Mouse (Mus musculus) hindbrain, embryonic 12.5 days (tissue): ENCODE results near the gene Rerg. TPM values are rescaled to one million over a fixed set of nuclear protein-coding genes. Genes with fewer than 3 reads are reported as not detected.

Source experiments
- ATAC-seq: fragments of 200-750 bp; cut with Nextera tagmentation; 2 replicates; pipeline ENCODE4 v1.8.0; 2017; ENCODE audit warnings: moderate TSS enrichment; ENCODE audit not compliant: low FRiP score
- H3K27ac ChIP-seq: fragments of 300-500 bp; sonication (generic); 2 replicates; pipeline ENCODE4 v1.5.1; 2016; ENCODE audit warnings: mild to moderate bottlenecking
- H3K27me3 ChIP-seq: fragments of 300-500 bp; sonication (generic); 2 replicates; pipeline ENCODE4 v1.6.1; 2016; ENCODE audit warnings: mild to moderate bottlenecking
- H3K36me3 ChIP-seq: fragments of 300-500 bp; sonication (generic); 2 replicates; pipeline ENCODE4 v1.6.1; 2016; ENCODE audit warnings: mild to moderate bottlenecking
- H3K4me1 ChIP-seq: fragments of 300-500 bp; sonication (generic); 2 replicates; pipeline ENCODE4 v1.6.1; 2016
- H3K4me2 ChIP-seq: fragments of 300-500 bp; sonication (generic); replicated peaks from 2 replicates; pipeline ENCODE4 v1.6.1; 2016; ENCODE audit warnings: mild to moderate bottlenecking
- H3K4me3 ChIP-seq: fragments of 300-500 bp; sonication (generic); 2 replicates; pipeline ENCODE4 v1.5.1; 2016; ENCODE audit warnings: mild to moderate bottlenecking
- H3K9ac ChIP-seq: fragments of 300-500 bp; sonication (generic); 2 replicates; pipeline ENCODE4 v1.6.1; 2016; ENCODE audit warnings: mild to moderate bottlenecking, moderate library complexity
- H3K9me3 ChIP-seq: fragments of 300-500 bp; sonication (generic); replicated peaks from 2 replicates; pipeline ENCODE4 v1.6.1; 2016; ENCODE audit warnings: mild to moderate bottlenecking
- WGBS: fragments of 180-500 bp; shearing (Covaris S2); methylation state at CpG from one replicate; pipeline ENCODE4 v1.1.7; 2016; 5-methylcytosine and 5-hydroxymethylcytosine counted together
- polyA plus RNA-seq: library from polyadenylated mRNA; unstranded; fragments of >200 nt; fragmentation: Nextera tagmentation; extraction: Ambion mirVana; gene quantifications from 2 replicates; pipeline ENCODE4 v1.2.1, GENCODE M21; 2016

Rerg gene
- polyA plus RNA-seq, 1 experiment from 2014 or later: 3.0 TPM

- Histone ChIP-seq H3K4me3 (0 out of 2 replicates have a peak overlapping the region, but pooled peaks have one; percentile 13), H3K9ac (no peak overlapping the region), H3K9me3 (no peaks in the 10 kb centered on the region), H3K4me2 (peak overlapping the region; percentile 36), H3K4me1 (peaks cover 21% of the 10 kb centered on the region), H3K27me3 (no peaks in the 10 kb centered on the region), H3K27ac (no peak overlapping the region), H3K36me3 (no peaks in the 10 kb centered on the region)
- ATAC-seq: peak; percentile 46; the same call in 1 of the 2 replicates
- WGBS: 0% methylated on average over 4 of the region's 11 CpGs
These were observed 27.5 kb downstream of the Rerg start for GRCm38 (mm10) chr6:137142796-137143195.

- Histone ChIP-seq H3K4me2 (no peak overlapping the region), H3K27ac (no peak overlapping the region), H3K36me3 (no peaks in the 10 kb centered on the region), H3K9ac (no peak overlapping the region), H3K27me3 (no peaks in the 10 kb centered on the region), H3K4me3 (no peak overlapping the region), H3K4me1 (peaks cover 23% of the 10 kb centered on the region), H3K9me3 (no peaks in the 10 kb centered on the region)
- WGBS: 61% methylated on average over 5 of the region's 5 CpGs
- no peak for ATAC-seq
These were observed 29.0 kb downstream of the Rerg start for GRCm38 (mm10) chr6:137141247-137141820.

DNA sequence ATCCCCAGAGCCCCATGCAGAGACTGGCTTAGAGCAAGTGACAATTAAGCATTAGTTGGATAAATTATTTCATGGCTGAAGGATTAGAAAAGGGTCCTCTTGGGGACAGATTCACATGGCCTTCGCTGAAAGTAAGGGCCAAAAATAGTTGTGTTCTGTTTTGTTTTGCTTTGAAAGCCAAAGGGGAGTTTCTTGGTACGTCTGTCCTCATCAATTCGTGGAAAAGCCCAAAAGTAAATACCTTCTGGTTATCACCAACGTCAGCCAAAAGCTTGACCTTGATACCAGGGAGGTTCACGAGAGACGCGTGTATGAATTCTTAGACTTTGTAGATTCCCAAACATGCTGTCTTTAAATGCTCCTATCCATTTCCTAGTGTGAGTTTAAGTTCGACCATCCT lies 31.5 kb downstream of the Rerg start:
- Histone ChIP-seq H3K36me3 (no peaks in the 10 kb centered on the region), H3K4me1 (peaks cover 36% of the 10 kb centered on the region), H3K9me3 (no peaks in the 10 kb centered on the region), H3K9ac (no peak overlapping the region), H3K4me2 (no peak overlapping the region), H3K27ac (no peak overlapping the region), H3K4me3 (no peak overlapping the region), H3K27me3 (no peaks in the 10 kb centered on the region)
- 79% methylated on average over 8 of the region's 8 CpGs for WGBS
- ATAC-seq: no peak

DNA sequence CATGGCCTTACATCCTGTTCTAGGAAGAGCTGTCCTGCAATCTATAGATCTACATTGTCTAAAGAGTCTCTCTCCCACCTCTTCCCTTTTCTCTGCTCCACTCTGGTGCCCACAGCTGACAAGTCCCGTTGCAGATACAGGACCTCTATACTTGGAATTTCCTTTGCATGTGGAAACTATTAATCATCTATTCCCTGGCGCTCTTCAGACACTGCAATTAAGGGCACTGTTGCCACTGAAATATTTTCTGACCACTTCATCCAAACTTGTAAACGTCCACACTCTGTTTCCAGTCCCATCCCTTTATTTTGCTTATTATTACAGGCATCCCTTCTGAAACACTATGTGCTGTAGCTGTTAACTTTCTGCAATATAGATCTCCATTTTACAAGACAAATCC lies 31.9 kb downstream of the Rerg start:
- Histone ChIP-seq H3K27ac (no peak overlapping the region), H3K9me3 (no peaks in the 10 kb centered on the region), H3K4me2 (no peak overlapping the region), H3K4me1 (peaks cover 36% of the 10 kb centered on the region), H3K9ac (no peak overlapping the region), H3K4me3 (no peak overlapping the region), H3K36me3 (no peaks in the 10 kb centered on the region), H3K27me3 (no peaks in the 10 kb centered on the region)
- WGBS: 55% methylated on average over 3 of the region's 3 CpGs
- no peak for ATAC-seq

GRCm38 (mm10) chr6:137136401-137136800 lies 33.9 kb downstream of the Rerg start:
- H3K4me2 ChIP-seq: peak overlapping the region; percentile 14; the same call in 1 of the 2 replicates
- no peaks in the 10 kb centered on the region for H3K27me3 ChIP-seq
- peaks cover 24% of the 10 kb centered on the region for H3K4me1 ChIP-seq
- no peak overlapping the region for H3K9ac ChIP-seq
- peak overlapping the region; percentile 55; the same call in 1 of the 2 replicates for H3K27ac ChIP-seq
- H3K36me3 ChIP-seq: no peaks in the 10 kb centered on the region
- H3K9me3 ChIP-seq: no peaks in the 10 kb centered on the region
- WGBS: 83% methylated on average over 4 of the region's 4 CpGs
- H3K4me3 ChIP-seq: no peak overlapping the region
- no peak for ATAC-seq

DNA sequence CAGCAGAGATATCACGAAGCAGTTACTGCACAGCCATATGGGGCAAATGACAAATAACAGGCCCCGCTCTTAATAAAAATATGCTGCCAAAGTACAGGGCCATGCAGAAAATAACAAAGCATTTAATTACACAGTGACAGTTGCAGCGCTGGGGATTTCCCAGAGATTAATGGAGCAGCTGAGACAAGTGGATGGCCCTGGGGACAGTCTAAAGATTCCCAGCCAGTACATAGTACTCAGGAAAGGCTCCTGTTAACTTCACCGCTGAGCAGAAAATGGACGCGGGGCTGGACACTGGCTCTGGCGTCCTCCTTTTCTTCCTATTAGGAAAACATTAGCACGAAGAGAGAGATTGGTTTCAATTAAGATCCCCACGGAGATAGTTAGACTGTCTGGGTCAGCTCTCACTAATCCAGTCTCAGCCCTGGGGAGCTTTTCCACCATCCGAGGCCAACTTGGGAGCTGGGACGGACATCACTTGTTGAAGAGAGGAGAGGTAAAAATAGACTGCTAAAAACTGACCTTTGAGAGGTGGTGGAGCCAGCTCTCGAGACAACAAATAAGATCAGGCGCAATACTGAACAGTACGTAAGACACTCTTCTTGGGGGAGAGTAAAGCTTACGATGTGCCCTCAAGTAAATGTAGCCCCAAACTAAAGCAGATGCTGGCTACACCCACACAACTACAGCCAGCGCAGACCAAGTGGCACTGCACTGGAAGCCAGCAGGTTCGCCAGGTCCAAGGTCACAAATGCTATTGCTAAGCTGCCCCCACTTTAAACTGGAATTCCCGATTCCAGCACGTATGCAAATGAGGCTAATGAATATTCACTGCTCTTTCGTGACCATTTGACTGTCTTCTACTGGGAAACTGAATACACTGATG lies 34.5 kb downstream of the Rerg start:
- peak; percentile 85 for ATAC-seq
- Histone ChIP-seq H3K27me3 (no peaks in the 10 kb centered on the region), H3K36me3 (no peaks in the 10 kb centered on the region), H3K9me3 (no peaks in the 10 kb centered on the region), H3K4me2 (peak overlapping the region; percentile 14), H3K9ac (no peak overlapping the region), H3K27ac (peak overlapping the region; percentile 55), H3K4me3 (no peak overlapping the region), H3K4me1 (peaks cover 18% of the 10 kb centered on the region)
- WGBS: 38% methylated on average over 20 of the region's 20 CpGs

DNA sequence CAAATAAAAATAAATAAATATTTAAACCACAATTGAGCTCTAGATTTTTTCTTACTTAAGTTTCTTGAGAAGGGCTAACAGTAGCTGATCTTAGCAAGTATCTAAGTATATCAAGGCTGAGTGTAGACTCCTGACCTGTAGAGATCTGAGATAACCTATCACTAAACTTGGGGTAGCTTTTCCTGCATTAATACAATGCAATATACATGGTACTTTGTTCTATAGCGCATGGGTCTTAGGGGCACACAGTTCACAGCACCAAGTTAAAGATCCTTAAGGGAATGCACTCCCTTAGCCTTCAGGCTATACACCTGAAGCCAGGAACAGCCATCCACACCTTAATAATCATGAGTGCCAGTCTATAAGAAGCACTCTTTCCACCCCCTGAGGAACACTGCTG lies 38.5 kb downstream of the Rerg start:
- no peak for ATAC-seq
- H3K9ac ChIP-seq: no peak overlapping the region
- peaks cover 22% of the 10 kb centered on the region for H3K4me1 ChIP-seq
- H3K9me3 ChIP-seq: no peaks in the 10 kb centered on the region
- WGBS: 84% methylated on average over 1 of the region's 1 CpGs
- H3K4me2 ChIP-seq: no peak overlapping the region
- no peaks in the 10 kb centered on the region for H3K27me3 ChIP-seq
- H3K27ac ChIP-seq: no peak overlapping the region
- no peaks in the 10 kb centered on the region for H3K36me3 ChIP-seq
- H3K4me3 ChIP-seq: no peak overlapping the region

GRCm38 (mm10) chr6:137131349-137131748 lies 38.9 kb downstream of the Rerg start:
- Histone ChIP-seq H3K36me3 (no peaks in the 10 kb centered on the region), H3K27ac (no peak overlapping the region), H3K4me2 (no peak overlapping the region), H3K27me3 (no peaks in the 10 kb centered on the region), H3K9ac (no peak overlapping the region), H3K9me3 (no peaks in the 10 kb centered on the region), H3K4me1 (peaks cover 24% of the 10 kb centered on the region), H3K4me3 (no peak overlapping the region)
- no peak for ATAC-seq
- WGBS: 52% methylated on average over 6 of the region's 6 CpGs

GRCm38 (mm10) chr6:137126861-137127260 lies 43.4 kb downstream of the Rerg start:
- no peak overlapping the region for H3K27ac ChIP-seq
- WGBS: 56% methylated on average over 5 of the region's 5 CpGs

GRCm38 (mm10) chr6:137126224-137126623 lies 44.1 kb downstream of the Rerg start:
- no peaks in the 10 kb centered on the region for H3K36me3 ChIP-seq
- H3K27me3 ChIP-seq: no peaks in the 10 kb centered on the region
- H3K9ac ChIP-seq: no peak overlapping the region
- 49% methylated on average over 2 of the region's 2 CpGs for WGBS
- no peak for ATAC-seq
- H3K9me3 ChIP-seq: no peaks in the 10 kb centered on the region
- peaks cover 14% of the 10 kb centered on the region for H3K4me1 ChIP-seq
- no peak overlapping the region for H3K4me2 ChIP-seq
- no peak overlapping the region for H3K4me3 ChIP-seq
- H3K27ac ChIP-seq: no peak overlapping the region

More at GRCm38 (mm10) chr6:137126861-137127260, 43.4 kb downstream of the Rerg start:
- Histone ChIP-seq H3K4me2 (no peak overlapping the region), H3K27me3 (no peaks in the 10 kb centered on the region), H3K4me1 (peaks cover 14% of the 10 kb centered on the region), H3K9me3 (no peaks in the 10 kb centered on the region), H3K4me3 (no peak overlapping the region), H3K36me3 (no peaks in the 10 kb centered on the region), H3K9ac (no peak overlapping the region)
- no peak for ATAC-seq

GRCm38 (mm10) chr6:137125433-137125832 lies 44.9 kb downstream of the Rerg start:
- no peak for ATAC-seq
- Histone ChIP-seq H3K4me2 (no peak overlapping the region), H3K4me3 (no peak overlapping the region), H3K9ac (no peak overlapping the region), H3K36me3 (no peaks in the 10 kb centered on the region), H3K27me3 (no peaks in the 10 kb centered on the region), H3K9me3 (no peaks in the 10 kb centered on the region), H3K27ac (no peak overlapping the region), H3K4me1 (peaks cover 14% of the 10 kb centered on the region)
- 83% methylated on average over 9 of the region's 9 CpGs for WGBS

DNA sequence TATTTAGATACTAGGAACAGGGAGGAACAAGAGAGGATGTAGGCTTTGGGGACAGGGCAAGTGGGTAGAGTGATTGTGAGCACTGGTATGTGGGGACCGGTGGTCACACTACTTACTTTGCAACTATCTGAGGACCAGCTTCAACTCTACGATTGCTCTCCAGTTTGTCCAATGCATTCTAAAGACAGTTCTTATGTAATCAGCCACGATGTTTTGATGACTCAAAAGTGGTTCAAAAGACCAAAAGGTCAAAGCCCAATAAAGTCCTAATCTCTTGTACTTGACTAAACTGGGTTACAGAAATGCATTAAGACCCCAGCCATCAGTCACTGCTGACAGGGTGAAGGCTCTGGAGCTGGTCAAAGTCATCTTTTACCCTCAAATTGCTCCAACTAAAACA lies 45.3 kb downstream of the Rerg start:
- H3K4me2 ChIP-seq: no peak overlapping the region
- no peak overlapping the region for H3K4me3 ChIP-seq
- ATAC-seq: no peak
- H3K9ac ChIP-seq: no peak overlapping the region
- peaks cover 14% of the 10 kb centered on the region for H3K4me1 ChIP-seq
- no peaks in the 10 kb centered on the region for H3K27me3 ChIP-seq
- WGBS: 86% methylated on average over 3 of the region's 3 CpGs
- no peaks in the 10 kb centered on the region for H3K9me3 ChIP-seq
- no peaks in the 10 kb centered on the region for H3K36me3 ChIP-seq
- no peak overlapping the region for H3K27ac ChIP-seq
